Mouse (Mus musculus): ENCODE measurements around the gene Krtap28-10.
"Not testable (repeated sequence)": the region's sequence is repeated elsewhere in the genome, so short reads cannot be mapped to it uniquely, and the experiment has no call there.

Krtap28-10 gene

DNA sequence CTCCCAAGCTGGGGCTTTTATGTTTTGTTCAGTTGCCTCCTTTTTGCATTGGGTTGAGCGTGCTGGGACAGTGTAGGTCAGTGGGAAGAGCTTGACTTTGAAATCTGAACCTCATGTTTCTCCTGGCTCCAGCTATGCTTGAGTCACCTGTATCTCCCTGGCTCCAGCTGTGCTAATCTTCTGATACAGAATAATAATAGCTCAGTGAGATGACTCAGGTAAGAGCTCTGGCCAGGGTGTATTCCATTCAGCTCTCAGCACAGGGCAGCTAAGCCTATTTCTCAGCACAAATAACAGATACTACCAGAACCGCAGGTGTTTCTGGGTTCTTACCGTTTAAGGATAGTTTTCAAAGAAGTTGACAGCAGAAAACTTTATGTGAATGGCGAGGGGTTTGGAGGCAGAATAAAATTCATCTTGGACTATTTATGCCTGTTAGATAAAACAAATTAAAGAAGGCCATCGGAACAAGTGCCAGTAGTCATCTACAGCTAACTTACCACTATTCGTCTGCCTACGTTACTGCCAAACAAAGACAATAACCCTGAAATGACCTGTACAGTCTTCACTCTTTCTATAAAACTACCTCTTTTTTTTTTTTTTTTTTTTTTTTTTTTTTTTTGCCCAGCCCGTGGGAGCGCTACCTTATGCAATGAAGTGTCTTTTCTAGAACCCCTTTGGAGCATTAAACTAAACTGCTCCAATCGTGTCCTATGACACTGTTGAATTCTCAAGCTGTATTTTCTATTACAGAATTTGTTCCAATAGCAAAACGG lies 5.2 kb downstream of the Krtap28-10 start:
- no peak for TF ChIP-seq GATA4 (IDR thresholded peaks at IDR 0.05; ENCODE audit: insufficient replicate concordance, low read length)

DNA sequence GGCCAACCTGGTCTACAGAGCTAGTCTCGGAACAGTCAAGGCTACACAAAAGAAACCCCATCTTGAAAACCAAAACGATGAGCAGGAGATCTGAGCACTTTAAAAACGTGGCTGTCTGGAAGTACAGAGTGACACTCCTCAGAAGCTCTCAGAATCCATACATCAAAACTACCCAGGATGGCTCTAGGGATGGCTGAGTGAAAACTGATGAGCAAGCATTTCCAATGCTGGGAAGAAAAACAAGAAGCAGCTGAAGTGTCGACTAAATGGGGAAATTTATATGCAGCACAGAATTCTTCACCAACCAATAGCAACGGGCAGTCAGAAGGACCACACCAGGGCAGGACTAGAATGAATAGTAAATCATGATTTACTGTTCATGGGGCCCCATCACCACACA lies 7.8 kb downstream of the Krtap28-10 start:
- TF ChIP-seq GATA4 (IDR thresholded peaks at IDR 0.05; ENCODE audit: insufficient replicate concordance, low read length): no peak

DNA sequence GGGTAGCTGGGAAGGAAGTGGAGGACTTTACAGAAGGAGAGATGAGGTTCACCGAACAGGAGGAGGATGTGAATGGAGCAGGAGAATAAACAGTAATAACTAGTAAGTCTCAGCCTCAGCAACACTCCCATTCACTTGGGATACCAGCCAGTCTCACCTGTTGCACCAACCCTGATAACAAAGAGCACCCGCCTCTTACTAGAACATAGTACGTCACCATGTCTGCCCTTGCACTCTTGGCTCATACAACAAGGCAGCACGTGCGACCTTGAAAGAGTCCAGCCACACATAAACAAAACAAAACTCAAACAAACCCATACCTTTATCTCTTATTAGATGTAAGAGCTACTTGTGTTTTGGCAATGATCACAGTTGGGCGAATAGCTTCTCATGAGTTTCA lies 9.8 kb downstream of the Krtap28-10 start:
- no peak for TF ChIP-seq GATA4 (IDR thresholded peaks at IDR 0.05; ENCODE audit: insufficient replicate concordance, low read length)

DNA sequence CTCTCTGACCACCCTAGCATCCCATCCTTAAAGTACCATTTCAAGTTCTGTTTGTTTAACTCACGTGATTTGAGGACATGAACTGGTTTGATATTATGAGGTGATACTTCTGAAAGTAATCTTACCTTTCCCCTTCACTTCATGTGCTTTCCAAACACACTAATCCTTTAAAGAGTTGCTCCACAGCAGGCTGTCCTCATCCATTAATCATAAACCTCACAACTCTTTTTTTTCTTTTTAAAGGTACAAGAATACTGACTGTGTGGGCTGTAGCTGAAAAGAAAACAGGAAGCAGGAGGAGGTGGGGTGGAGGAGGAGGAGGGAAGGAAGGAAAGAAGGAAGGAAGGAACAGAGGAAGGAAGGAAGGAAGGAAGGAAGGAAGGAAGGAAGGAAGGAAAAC lies 10.3 kb downstream of the Krtap28-10 start:
- no peak for TF ChIP-seq GATA4 (IDR thresholded peaks at IDR 0.05; ENCODE audit: insufficient replicate concordance, low read length)

DNA sequence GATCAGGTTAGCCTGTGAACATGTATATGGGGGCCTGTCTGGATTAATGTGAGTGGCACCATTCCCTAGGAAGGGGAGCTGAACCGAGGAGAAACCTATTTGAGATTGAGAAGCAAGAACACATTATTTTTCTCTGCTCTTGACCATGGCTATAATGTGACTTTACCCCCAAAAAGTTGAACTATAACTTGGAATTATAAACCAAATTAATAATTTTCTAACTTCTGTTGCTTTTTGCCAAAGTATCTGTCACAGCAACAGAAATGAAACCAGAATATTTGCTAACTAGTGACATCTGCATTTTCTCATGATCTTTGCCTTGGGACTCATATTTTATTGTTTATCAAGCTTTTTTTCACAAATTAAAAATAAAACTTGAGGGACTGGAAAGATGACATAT lies 25.7 kb downstream of the Krtap28-10 start:
- no peak for TF ChIP-seq GATA4 (IDR thresholded peaks at IDR 0.05; ENCODE audit: insufficient replicate concordance, low read length)

DNA sequence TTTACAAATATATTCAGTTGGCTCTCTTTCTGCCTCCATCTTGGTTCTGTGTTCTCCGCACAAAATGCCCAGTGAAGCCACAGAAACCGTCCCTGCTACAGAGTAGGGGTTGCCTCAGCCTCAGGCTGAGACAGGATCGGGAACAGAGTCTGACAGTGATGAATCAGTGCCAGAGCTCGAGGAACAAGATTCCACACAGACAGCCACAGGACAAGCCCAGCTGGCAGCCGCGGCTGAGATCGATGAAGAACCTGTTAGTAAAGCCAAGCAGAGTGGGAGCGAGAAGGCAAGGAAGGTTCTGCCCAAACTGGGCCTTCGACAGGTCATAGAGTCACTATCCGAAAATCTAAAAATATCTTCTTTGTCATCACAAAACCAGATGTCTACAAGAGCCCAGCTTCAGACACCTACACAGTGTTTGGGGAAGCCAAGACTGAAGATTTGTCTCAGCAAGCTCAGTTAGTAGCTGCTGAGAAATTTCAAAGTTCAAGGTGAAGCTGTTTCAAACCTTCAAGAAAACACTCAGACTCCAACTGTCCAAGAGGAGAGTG lies 26.9 kb downstream of the Krtap28-10 start:
- TF ChIP-seq GATA4 (IDR thresholded peaks at IDR 0.05; ENCODE audit: insufficient replicate concordance, low read length): no peak

DNA sequence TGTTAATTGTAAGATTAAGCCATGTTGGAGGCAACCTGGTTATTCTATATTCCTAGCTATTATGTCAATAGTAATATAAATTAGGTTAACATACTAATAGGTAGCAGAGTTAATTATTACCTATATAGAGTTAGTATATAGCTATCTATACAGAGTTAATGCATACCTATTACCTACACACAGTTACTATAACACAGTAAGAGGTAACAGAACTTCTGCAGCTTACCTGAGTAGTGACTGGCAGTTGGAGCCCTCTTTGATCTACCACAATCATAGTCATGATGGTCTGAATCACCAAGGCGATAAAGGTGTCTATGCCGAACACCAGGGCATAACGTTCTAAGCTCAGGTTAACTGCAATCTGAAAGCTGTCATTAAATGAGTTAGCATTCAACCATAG lies 27.8 kb downstream of the Krtap28-10 start:
- no peak for TF ChIP-seq GATA4 (IDR thresholded peaks at IDR 0.05; ENCODE audit: insufficient replicate concordance, low read length)

DNA sequence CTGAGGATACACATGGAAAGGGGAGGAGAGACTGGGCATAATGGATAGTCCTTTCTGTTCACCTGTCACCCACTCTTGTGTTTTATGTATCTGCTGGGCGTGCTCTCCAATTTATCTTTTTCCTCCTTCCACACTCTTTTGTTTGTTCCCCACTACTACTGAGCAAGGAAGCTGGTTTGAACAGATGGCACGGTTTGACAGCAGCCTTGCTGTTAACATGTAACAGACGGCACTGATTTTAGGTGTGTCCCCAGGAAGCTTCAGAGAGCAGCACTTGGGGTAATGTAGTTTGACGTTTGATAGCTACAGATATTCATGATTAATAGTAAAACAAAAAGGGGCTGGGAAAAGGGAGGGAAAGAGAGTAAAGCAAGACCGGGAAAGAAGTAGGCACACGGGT lies 34.8 kb downstream of the Krtap28-10 start:
- no peak for TF ChIP-seq GATA4 (IDR thresholded peaks at IDR 0.05; ENCODE audit: insufficient replicate concordance, low read length)

DNA sequence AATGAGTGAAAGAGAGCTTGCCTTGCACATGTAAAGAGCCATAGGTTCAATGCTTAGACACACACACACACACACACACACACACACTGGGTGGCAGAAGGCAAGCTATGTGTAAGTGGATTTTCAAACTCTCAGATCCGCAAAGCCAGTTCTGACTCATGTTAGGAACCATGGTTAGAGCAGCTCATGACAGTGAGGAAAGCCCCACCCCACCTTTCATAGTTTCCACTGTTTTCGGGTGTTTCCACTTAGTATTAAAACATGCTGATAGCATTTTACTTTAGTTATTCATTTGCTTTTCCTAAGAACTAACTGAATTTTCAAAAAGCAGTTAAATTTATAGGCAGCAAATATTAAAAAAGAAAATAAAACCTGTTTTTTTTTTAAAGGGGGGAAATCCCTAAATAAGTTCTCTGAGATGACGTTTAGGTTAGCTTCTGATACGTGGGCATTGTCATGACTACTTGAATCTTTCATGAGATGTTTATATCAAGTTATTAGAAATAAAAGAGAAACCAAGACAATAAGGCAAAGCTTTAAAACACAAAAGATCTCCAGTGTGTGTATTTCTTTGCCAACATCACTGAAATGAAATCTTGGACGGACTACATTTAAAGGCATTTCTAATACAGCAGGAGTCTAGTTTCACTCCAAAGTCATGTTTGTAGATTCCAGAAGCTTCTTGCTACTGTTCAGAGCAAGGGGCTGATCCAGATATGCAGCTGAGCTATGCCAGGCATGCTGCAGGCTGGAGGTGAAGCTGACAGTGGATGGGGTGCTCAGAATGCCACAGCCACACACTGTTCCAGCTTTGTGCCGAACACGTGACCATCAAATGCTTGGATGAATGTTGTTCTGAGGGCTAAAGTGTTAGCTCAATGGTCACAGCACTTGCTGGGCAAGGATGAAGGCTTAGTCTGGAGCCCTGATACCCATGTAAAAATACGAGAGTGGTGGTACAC lies 35.8 kb downstream of the Krtap28-10 start:
- TF ChIP-seq GATA4 (IDR thresholded peaks at IDR 0.05; ENCODE audit: insufficient replicate concordance, low read length): no peak

DNA sequence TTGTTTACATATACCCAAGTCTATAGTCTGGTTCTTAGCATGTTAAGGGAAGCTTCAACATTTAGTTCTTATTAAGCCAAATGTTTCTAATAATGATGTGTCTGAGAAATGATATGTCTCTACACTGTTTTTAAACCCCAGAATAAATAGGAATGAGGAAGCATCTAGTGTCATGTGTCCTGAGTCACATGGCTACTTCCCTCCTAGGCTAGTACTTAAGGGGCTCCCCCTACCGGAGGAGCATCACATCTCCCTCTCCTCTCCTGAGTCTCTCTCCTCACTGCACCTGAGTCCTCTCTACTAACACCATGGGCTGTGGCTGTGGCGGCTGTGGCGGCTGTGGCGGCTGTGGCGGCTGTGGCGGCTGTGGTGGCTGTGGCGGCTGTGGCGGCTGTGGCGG lies 42.0 kb downstream of the Krtap28-10 start, which contains the start of gene Gm47959:
TSS of gene Gm47959 (plus strand) at position 243 of the 400 bp plus-strand sequence.
- TF ChIP-seq GATA4 (IDR thresholded peaks at IDR 0.05; ENCODE audit: insufficient replicate concordance, low read length): not testable (repeated sequence)

DNA sequence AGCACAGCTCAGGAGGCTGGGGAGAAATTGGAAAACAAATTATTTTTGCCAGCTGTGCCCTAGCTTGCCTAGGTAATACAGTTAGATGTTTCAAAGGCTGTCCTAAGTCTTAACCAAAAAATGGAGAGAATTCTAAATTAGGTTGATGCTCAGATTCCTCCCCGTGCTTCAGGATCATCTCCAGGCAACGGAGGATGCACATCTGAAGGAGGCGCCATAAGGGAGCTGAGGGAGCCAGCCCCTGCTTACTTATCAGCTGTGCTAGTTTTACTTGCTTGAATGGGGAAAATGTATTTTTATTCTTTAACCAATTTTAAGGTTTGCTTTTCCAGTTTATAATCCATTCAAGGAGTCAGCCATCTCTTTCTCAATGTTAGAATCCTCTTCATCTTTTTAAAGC lies 48.3 kb downstream of the Krtap28-10 start:
- TF ChIP-seq GATA4 (IDR thresholded peaks at IDR 0.05; ENCODE audit: insufficient replicate concordance, low read length): no peak

DNA sequence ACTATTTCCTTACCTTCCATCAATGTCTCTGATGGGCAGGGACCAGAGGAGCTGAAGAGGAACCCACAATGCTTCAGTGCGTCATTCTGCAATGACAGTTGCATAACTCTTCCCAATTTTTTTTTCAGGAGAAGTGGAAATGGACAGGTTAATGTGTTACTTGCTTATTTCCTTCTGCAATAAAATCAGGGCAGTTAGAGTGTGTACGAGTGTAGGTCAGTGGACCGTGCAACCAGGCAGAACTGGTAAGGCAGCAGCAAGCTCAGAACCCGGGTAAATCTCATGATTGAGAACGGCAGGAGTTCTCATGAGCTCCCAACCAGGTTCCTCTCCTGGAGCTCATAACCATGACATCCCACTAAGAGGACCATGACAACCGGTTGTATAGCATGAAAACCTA lies 50.2 kb downstream of the Krtap28-10 start:
- no peak for TF ChIP-seq GATA4 (IDR thresholded peaks at IDR 0.05; ENCODE audit: insufficient replicate concordance, low read length)

DNA sequence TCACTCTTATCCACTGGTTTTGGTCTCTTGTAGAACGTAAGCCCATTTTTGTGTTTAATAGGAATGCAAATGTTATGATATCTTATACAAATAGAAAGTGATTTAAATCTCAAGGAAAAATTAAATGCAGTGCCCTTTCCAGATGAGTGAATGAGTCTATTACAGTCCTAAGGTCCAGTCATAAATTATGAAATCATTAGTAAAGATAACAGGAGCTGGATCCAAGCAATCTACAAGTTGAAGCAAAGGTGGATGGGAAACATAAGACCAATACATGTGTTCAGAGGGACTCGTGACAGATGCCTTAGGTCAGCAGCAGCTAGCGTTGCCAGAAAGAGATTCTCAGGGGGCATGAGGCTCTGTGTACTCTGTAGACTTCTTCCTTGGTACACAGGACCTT lies 50.7 kb downstream of the Krtap28-10 start:
- TF ChIP-seq GATA4 (IDR thresholded peaks at IDR 0.05; ENCODE audit: insufficient replicate concordance, low read length): no peak

All from liver, adult (tissue).